Mouse (Mus musculus) adrenal gland, postnatal 36 days (tissue): ENCODE data around the gene Arhgap10. TPM values are rescaled to one million over a fixed set of nuclear protein-coding genes. Genes with fewer than 3 reads are reported as not detected.

Source experiments
- DNase-seq, 2 experiments: peaks; one replicate each; pipeline ENCODE4 v3.0.0; 2021; ENCODE audit warnings: mixed read lengths in 1 of 2
- long read RNA-seq, 2 experiments: library from polyadenylated mRNA; stranded (forward); transcript quantifications; one replicate each; pipeline ENCODE4 v2.0.0; 2021; ENCODE audit warnings: borderline sequencing depth in 2 of 2
- total RNA-seq, 2 experiments: library from RNA; stranded (reverse); gene quantifications; 2 replicates each; pipeline ENCODE4 v1.2.3; 2021

The Arhgap10 gene
- 10 to 100 TPM; 18.5 to 28.0 TPM for total RNA-seq
- long read RNA-seq, experiment 1, transcript Arhgap10-201 (23 exons, 3,084 nt): major isoform, 5 of 23 reads
- long read RNA-seq, experiment 1, partial matches to known transcripts: 7 of 23 reads
- long read RNA-seq, experiment 1, other reads (novel, unspliced or antisense): 11 of 23 reads
- long read RNA-seq, experiment 2, partial matches to known transcripts: 0 of 1 reads
- long read RNA-seq, experiment 2, other reads (novel, unspliced or antisense): 1 of 1 reads

GRCm38 (mm10) chr8:77517301-77518200 lies at the start of gene Arhgap10:
Arhgap10 (minus strand) TSS chr8:77517953.
- DNase-seq: peak; percentile 92

DNA sequence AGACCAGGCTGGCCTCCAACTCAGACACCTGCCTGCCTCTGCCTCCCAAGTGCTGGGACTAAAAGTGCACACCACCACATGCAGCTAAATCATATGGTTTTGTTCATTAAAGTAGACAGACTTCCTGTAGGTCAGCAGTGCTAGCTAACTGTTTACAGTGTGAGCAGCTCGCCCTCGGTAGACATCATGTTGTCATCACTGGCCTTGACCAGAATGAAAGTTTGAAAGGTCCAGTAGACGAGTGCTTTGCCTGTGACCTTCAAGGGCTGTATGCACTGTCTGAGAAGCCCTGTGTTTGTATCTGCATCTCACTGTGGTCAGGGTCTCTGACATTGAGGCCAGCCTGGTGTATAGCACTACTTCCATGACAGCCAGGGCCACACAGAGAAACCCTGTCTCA lies 43.7 kb upstream of the Arhgap10 start:
- peak; percentile 29 to 41 for DNase-seq

- DNase-seq: no peak
Measured at GRCm38 (mm10) chr8:77552491-77552890, 34.7 kb upstream of the Arhgap10 start.

- DNase-seq: peak; percentile 19 to 52
Measured at GRCm38 (mm10) chr8:77549881-77550580, 32.3 kb upstream of the Arhgap10 start.

DNA sequence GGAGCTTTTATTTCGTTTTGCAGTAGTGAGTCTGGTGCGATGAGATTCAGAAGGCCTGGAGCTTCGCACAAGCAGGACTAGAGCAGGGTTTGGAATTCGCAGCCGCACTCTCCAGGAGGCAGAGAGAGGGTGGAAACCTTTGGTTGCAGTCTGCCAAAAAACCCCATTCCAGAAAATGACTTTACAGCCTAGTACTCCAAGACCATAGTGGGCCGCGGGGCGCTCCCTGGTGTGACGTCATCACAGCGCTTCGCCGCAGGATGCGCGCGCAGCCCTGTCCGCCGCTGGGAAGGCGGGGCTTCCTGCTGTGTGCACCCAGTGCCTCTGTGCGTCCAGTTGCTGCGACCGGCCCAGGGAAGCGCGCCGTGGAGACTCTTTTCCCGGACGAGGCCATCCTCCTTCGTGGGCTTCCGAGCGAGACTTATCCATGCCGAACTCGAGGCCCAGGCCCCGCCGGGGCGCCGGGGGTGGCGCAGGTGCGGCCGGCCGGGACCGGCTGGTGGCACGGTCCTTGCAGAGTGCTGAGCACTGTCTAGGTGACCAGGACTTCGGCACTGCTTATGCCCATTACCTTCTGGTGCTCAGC lies 31.5 kb upstream of the Arhgap10 start, which contains the start of gene Prmt9:
TSS of gene Prmt9 (plus strand) at position 277 of the 586 bp plus-strand sequence.
- peak; percentile 96 for DNase-seq

DNA sequence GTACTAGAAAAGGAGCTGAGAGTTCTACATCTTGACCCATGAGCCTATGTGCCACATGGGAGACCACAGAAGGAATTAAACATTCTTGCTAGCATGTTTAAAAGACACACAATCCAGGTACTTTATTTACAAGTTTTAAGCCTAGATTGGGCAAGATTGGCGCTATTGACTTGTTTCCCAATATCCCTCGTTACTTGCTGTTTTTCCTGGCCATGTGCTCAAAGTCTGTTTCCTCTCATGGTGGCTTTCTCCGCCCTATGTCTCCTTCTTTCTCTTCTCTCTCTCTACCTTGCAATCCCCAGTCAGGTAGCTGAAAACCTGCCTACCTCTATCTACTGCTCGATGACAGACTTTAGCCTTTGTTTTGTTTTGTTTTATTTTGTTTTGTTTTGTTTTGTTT lies 27.9 kb upstream of the Arhgap10 start:
- DNase-seq: no peak

DNA sequence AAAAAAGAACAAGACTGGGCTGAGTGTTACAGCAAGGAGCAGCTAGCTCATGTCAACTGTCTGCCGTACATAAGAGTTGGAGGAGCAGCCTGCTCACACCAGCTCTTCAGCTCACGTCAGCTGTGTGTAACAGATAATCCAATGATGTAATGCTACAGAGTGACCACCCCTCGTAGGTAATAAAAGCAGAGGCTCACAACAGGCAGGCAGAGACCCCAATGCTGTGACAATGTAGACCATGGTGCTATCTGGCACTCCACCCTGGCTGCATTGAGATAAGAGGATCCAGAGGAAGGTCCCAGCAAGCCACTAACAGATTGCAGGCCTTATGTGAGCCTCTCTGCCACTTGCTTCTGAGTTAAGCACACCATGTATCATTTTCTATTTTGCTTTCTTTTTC lies 26.7 kb upstream of the Arhgap10 start:
- DNase-seq: no peak

DNA sequence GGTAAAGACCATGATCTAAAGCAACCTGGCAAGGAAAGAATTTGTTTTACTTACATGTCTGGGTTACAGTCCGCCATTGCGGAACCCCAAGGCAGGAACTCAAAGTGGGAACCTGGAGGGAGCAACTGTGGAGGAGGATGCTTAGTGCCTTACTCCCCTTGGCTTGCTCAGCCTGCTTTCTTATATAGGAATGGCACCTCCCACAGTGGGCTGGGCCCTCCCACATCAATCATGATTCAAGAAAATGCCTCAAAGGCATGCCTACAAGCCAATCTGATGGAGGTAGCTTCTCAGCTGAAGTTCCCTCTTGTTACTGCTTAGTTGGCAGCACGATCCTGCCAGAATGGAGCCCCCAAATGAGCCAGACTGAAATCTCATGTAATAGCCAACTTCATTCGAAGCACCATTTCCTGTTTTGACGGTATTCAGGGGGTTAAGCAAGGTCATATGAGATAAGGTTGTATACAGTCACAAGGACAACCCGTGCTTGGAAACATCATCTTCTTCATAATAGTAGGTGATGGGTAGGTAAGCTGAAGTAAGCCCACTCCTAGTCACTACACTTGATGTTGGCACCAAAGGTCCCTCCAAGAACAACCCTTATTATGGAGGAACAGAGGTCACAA lies 25.5 kb upstream of the Arhgap10 start:
- DNase-seq: no peak

- no peak for DNase-seq
Measured at GRCm38 (mm10) chr8:77538256-77538655, 20.5 kb upstream of the Arhgap10 start.

DNA sequence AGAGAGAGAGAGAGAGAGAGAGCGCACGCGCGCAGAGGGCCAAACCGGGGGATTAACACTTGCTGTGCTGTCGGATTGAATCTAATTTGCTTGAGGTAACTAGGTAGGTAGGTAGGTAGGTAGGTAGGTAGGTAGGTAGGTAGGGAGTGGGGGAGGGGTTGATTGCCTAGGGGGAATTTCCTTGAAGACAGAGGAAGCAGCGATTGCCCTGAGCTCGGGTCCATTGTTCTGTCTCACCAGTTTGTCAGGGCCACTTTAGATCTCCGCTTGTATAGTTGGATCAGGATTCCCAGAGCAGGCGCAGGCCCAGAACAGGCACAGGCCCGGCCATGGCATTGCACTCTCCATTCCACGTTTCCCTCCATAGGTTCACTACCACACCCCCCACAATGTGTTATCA lies 19.1 kb upstream of the Arhgap10 start:
- DNase-seq: no peak

GRCm38 (mm10) chr8:77535026-77535595 lies 17.4 kb upstream of the Arhgap10 start:
- peak; percentile 80 to 82 for DNase-seq

GRCm38 (mm10) chr8:77534358-77534992 lies 16.7 kb upstream of the Arhgap10 start:
- DNase-seq: peak in 1 of 2 experiments; percentile 12

DNA sequence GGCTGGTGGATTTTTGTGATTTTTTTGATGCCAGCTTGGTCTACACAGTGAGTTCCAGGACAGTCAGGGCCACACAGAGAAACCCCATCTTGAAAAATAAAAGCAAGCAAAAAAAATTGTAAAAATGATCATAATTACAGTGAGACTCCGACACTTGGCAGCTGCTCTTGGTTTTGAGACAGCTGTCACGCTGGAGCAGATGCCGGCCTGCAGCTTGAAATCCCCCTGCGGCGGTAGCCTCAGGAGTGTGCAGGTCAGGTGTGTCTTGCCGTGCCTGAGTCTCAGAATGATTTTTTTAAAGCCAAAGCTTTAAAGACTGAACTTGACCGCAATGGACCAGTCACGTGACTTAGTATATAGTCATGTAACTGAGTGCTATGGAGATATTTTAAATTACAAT lies 8.4 kb upstream of the Arhgap10 start:
- DNase-seq: no peak

GRCm38 (mm10) chr8:77524906-77525305 lies 7.2 kb upstream of the Arhgap10 start:
- no peak for DNase-seq

- peak; percentile 39 for DNase-seq
Measured at GRCm38 (mm10) chr8:77524018-77524615, 6.4 kb upstream of the Arhgap10 start.

DNA sequence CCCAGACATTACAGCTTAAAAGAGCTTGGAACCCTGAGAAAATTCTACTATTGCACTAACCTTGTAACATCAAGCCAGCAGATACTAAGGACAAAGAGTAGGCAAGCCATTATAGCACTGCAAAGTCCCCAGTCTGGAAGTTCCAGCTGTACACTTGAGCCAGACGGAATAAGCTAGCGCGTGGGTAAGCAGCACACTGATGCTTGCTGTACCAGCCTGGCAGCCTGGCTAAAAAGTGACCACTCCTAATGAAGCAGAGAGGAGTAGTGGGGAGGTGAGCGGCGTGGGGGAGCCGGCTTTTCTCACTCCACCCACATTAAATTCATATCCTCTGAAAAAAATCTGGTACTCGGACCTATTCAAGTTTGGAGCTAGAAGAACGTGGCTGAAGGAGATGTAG lies 5.2 kb upstream of the Arhgap10 start:
- DNase-seq: no peak

DNA sequence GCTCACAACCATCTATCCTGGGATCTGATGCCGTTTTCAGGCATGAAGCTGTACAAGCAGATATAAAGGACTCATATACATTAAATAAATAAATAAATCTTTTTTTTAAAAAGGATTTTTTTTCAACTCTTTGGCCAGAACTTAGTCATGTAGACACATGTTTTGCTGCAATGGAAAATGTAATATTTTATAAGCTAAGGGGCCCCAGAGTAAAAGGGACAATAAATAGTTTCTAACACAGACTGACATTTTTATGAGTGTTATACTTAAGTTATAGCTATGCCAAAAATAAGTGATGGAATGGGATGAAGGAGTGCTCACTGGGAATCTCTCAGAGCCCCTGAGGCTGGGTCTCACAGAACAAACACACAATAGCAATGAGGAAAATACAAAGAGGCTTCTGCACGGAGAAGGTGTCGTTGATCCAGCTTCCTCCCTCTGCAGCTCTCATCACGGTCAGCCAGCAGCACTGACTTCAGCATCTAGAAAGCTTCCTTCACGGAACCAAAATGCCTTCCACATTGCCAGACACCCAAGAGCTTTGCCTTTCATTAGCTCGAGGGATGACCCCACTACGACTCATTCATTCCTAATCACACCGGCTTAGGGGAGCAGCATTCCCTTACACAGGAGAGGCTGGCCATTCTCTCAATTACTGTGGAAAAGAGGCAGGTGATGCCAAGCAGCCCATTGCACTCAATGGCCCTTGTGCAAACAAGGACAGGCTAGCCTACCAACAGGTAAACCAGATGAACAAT lies 3.5 kb upstream of the Arhgap10 start:
- no peak for DNase-seq

DNA sequence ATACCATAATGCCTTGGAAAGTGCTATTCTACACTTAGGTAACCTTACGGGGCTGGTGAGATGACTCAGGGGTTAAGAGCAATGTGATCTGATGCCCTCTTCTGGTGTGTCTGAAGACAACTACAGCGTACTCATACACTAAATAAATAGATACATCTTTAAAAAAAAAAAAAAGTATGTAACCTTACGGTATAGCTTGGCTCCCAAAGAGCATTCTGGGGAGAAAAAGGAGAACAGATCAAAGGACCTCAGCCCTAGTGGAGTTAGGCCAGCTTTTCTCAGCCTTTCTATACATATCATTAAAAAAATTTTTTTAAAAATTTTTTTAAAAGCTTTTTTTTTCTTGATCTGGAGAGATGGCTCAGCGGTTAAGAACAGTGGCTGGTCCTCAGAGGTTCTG lies 2.8 kb upstream of the Arhgap10 start:
- no peak for DNase-seq

GRCm38 (mm10) chr8:77518201-77519115 lies 705 bp upstream of the Arhgap10 start:
- no peak for DNase-seq
